Mouse (Mus musculus): ENCODE results near the gene Atad5. TPM values are rescaled to one million over a fixed set of nuclear protein-coding genes. Genes with fewer than 3 reads are reported as not detected.

Atad5 gene
- polyA plus RNA-seq, 1 experiment from 2014 or later: 3.5 TPM

DNA sequence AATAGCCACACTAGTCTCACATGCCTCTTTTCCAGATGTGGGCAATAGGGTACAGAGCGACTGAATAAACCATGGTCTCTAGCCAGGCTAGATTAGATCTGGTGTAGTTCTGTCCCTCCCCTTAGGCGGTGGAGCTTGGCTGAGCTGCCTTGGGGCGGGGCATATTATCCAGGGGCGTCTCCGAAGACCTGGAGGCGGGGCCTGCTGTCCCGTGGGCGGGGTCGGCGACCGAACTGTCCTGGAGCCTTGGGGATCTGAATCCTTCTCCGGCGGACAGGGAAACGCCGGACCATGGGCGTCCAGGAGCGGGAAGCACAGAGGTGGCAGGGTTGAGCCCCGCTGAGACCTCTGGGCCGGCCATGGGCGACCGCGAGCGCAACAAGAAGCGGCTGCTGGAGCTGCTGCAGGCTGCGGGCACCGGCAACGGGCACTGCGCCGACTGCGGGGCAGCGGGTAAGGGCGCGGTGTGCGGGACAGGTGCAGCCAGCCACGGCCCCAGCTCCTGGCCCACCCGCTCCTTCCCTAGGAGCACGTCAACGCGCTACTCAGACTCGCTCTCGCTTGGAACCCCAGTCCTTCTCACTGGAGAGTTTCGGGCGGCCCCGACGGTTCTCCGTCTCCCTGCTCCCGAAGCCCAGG, 64.8 kb downstream of the Atad5 start, which contains the start of gene Adap2:
Gene Adap2 (plus strand): TSS at position 249 of the 639 bp plus-strand sequence.
- H3K4me1 ChIP-seq: peaks cover 9% of the 10 kb centered on the region
- H3K9me3 ChIP-seq (replicated peaks): no peaks in the 10 kb centered on the region
- H3K27me3 ChIP-seq (replicated peaks): peaks cover 51% of the 10 kb centered on the region
- H3K27ac ChIP-seq (replicated peaks): no peak within 1 kb of the TSS
- no peaks in the 10 kb centered on the region for H3K36me3 ChIP-seq
- no peak for ATAC-seq (ENCODE audit: low FRiP score)
- peak within 1 kb of the TSS; percentile 50 for H3K4me3 ChIP-seq (replicated peaks)
- WGBS: 2% methylated on average over 45 of the region's 47 CpGs
- peak within 1 kb of the TSS; percentile 75 for H3K4me2 ChIP-seq
- peak within 1 kb of the TSS; percentile 47 for H3K9ac ChIP-seq (replicated peaks)

DNA sequence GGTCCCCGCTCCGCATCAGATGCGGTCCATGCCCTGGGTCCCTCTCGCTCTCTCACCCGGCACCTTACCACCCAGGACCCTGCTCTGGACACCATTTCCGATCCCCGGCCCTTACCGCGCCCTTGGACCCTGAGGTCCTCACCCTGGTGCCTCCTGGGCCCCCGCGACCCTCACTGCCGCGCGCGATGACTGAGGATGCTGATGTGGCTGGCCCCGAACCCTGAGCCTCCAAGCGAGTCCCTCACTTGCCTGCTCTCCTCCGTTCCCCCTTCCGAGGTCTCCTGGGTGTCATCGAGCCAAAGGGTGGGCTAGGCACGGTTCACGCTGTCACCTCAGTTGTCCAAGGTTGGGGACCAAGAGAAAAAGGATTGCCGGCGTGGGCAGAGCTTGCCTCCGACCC, 65.3 kb downstream of the Atad5 start:
- peak overlapping the region; percentile 47; the same call in 1 of the 2 replicates for H3K9ac ChIP-seq (replicated peaks)
- 30% methylated on average over 25 of the region's 25 CpGs for WGBS
- ATAC-seq (ENCODE audit: low FRiP score): no peak
- no peak overlapping the region for H3K27ac ChIP-seq (replicated peaks)
- peak overlapping the region; percentile 50 for H3K4me3 ChIP-seq (replicated peaks)
- peaks cover 51% of the 10 kb centered on the region for H3K27me3 ChIP-seq (replicated peaks)
- H3K4me2 ChIP-seq: peak overlapping the region; percentile 75
- H3K9me3 ChIP-seq (replicated peaks): no peaks in the 10 kb centered on the region
- H3K36me3 ChIP-seq: no peaks in the 10 kb centered on the region
- peaks cover 9% of the 10 kb centered on the region for H3K4me1 ChIP-seq

DNA sequence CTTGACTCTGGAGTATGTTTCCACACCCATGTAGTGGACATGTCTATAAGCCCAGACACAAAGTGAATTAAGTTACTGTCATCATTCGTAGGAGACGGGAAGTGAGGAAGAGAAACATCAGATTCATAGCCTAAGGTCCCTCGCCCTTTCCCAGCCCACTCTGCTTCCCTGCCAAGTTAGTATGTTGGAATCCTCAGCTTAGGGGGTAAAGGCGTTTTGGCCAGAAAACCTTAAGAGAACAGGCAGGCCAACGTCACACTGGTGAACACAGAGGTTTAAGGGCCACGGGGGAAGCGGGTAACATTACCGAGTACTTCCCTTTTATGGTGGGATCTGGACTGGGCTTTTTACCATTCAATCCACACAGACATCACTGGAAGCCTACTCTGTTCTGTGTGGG, 66.3 kb downstream of the Atad5 start:
- peaks cover 9% of the 10 kb centered on the region for H3K4me1 ChIP-seq
- no peak for ATAC-seq (ENCODE audit: low FRiP score)
- no peak overlapping the region for H3K4me3 ChIP-seq (replicated peaks)
- no peaks in the 10 kb centered on the region for H3K9me3 ChIP-seq (replicated peaks)
- H3K27ac ChIP-seq (replicated peaks): no peak overlapping the region
- no peaks in the 10 kb centered on the region for H3K36me3 ChIP-seq
- H3K9ac ChIP-seq (replicated peaks): no peak overlapping the region
- 87% methylated on average over 8 of the region's 8 CpGs for WGBS
- H3K27me3 ChIP-seq (replicated peaks): peaks cover 51% of the 10 kb centered on the region
- H3K4me2 ChIP-seq: no peak overlapping the region

DNA sequence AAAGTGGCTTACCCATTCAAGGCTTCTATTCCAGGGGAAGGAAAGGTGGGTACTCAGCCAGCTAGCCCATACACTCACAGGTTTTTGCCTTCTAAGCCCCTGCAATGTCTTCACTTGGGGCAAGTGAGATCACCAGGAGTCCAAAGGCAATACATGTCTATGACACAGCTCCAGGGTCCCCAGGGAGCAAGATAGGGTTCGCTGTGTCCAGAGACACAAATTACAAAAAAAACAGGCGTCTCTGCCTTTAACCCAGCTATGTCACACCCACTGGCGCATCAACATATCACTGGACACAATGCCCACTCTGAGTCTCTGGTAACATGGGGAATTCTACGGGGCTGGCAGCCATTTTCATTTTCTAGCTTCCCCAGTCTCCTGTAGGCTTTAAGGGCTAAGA, 66.8 kb downstream of the Atad5 start:
- WGBS: 80% methylated on average over 4 of the region's 4 CpGs
- peaks cover 51% of the 10 kb centered on the region for H3K27me3 ChIP-seq (replicated peaks)
- no peaks in the 10 kb centered on the region for H3K36me3 ChIP-seq
- no peak overlapping the region for H3K4me3 ChIP-seq (replicated peaks)
- ATAC-seq (ENCODE audit: low FRiP score): no peak
- H3K9me3 ChIP-seq (replicated peaks): no peaks in the 10 kb centered on the region
- H3K27ac ChIP-seq (replicated peaks): no peak overlapping the region
- peaks cover 9% of the 10 kb centered on the region for H3K4me1 ChIP-seq
- no peak overlapping the region for H3K9ac ChIP-seq (replicated peaks)
- H3K4me2 ChIP-seq: no peak overlapping the region

DNA sequence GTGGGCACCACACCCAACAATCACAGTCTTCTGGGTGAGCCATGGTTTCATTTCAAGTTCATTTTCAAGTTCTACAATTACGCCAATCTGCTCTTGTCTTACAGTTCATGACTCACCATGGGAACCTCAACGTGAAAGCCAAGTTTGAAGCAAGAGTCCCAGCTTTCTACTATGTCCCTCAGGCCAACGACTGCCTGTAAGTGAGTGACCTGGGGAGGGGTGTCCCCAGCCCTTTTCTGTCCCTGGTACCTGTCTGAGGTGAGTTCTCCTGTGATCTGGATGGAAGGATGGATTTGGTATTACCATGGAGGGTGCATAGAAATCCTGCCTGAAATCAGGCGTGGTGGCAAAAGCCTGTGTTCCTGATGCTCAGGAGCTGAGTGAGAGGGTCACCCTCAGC, 67.6 kb downstream of the Atad5 start:
- Histone ChIP-seq H3K9ac (replicated peaks) (no peak overlapping the region), H3K9me3 (replicated peaks) (no peaks in the 10 kb centered on the region), H3K4me3 (replicated peaks) (no peak overlapping the region), H3K4me1 (peaks cover 9% of the 10 kb centered on the region), H3K27me3 (replicated peaks) (peaks cover 46% of the 10 kb centered on the region), H3K27ac (replicated peaks) (no peak overlapping the region), H3K36me3 (no peaks in the 10 kb centered on the region), H3K4me2 (no peak overlapping the region)
- ATAC-seq (ENCODE audit: low FRiP score): no peak
- 78% methylated on average over 4 of the region's 4 CpGs for WGBS

DNA sequence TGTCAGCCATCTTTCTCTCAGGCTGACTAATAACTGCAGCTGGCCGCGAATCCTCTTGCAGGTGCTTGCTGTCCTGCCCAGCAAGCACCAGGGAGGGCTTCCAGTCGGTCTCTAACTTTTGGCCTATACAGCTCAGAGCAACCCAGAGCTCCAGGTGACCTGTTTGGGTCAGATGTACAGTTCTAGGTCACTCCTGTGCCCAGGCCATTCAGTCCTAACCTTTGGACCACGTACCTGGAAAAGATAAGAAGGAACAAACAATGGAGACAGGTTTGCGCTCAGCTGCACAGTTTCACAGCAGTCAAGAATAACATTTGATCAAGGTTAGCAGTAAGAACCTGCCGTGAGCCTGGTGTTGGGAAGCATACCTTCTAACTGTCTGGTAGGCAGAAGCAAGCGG, 69.8 kb downstream of the Atad5 start:
- no peak overlapping the region for H3K4me2 ChIP-seq
- peaks cover 24% of the 10 kb centered on the region for H3K27me3 ChIP-seq (replicated peaks)
- no peak overlapping the region for H3K27ac ChIP-seq (replicated peaks)
- no peak for ATAC-seq (ENCODE audit: low FRiP score)
- no peaks in the 10 kb centered on the region for H3K36me3 ChIP-seq
- no peaks in the 10 kb centered on the region for H3K9me3 ChIP-seq (replicated peaks)
- H3K9ac ChIP-seq (replicated peaks): no peak overlapping the region
- H3K4me3 ChIP-seq (replicated peaks): no peak overlapping the region
- WGBS: 89% methylated on average over 7 of the region's 7 CpGs
- peaks cover 6% of the 10 kb centered on the region for H3K4me1 ChIP-seq

DNA sequence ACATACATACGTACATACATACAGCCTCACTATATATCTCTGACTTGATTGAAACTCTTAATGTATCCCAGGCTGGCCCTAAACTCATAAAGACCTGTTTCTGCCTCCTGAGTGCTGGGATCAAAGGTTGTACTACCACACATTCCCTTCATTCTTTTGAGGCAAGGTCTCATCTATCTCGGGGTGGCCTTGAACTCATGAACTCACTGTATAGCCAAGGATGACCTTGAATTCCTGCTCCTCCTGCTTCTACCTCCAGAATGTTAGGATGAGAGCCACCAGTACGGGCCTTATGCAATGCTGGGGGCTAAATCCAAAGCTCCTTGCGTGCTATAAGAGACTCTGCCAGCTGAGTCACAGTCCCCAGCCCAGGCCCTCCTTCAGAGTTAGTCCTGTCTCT, 71.8 kb downstream of the Atad5 start:
- H3K36me3 ChIP-seq: no peaks in the 10 kb centered on the region
- H3K9me3 ChIP-seq (replicated peaks): no peaks in the 10 kb centered on the region
- peaks cover 5% of the 10 kb centered on the region; the same call in 1 of the 2 replicates for H3K27me3 ChIP-seq (replicated peaks)
- no peak overlapping the region for H3K27ac ChIP-seq (replicated peaks)
- no peak overlapping the region for H3K4me3 ChIP-seq (replicated peaks)
- no peak overlapping the region for H3K9ac ChIP-seq (replicated peaks)
- H3K4me2 ChIP-seq: no peak overlapping the region
- no peaks in the 10 kb centered on the region for H3K4me1 ChIP-seq
- 86% methylated on average over 4 of the region's 4 CpGs for WGBS
- ATAC-seq (ENCODE audit: low FRiP score): no peak

DNA sequence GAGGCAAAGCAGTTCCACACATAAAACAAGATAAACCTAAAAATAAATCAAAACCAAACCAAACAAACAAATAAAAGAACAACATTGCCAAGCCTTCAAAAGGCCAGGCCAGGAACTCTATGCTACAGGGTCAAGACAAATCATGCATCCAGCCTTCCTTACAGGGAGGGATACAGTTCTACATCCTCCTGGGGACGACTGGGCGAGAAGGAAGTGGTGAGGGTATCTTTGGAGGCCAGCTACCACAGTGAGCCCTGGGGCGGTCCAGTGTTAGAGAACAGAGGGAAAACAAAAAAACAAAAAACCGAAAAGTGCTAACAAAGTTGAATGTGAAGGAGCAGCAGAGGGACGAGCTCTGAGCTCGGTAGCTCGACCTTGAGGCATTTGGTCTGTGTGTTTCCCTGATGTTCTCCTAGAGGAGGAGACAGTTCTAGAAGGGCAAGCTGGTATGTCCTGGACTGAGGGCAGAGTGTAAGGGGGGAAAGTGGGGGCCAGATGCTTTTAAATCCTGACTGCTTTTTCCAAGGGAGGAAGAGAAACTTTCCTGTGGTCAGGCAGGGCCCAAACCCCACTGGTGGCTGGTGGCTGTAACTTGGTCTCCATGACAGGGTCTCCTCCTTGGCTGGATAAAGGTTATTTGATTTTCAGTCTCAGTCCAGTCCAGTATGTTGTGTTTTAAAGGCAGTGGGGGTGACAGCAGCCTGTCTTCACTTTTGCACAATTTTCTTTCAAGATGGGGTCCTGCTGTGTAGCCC, 74.3 kb downstream of the Atad5 start:
- H3K4me3 ChIP-seq (replicated peaks): no peak overlapping the region
- no peak overlapping the region for H3K9ac ChIP-seq (replicated peaks)
- H3K4me2 ChIP-seq: no peak overlapping the region
- ATAC-seq (ENCODE audit: low FRiP score): no peak
- H3K4me1 ChIP-seq: no peaks in the 10 kb centered on the region
- H3K27ac ChIP-seq (replicated peaks): no peak overlapping the region
- WGBS: 76% methylated on average over 7 of the region's 7 CpGs
- no peaks in the 10 kb centered on the region for H3K9me3 ChIP-seq (replicated peaks)
- H3K36me3 ChIP-seq: no peaks in the 10 kb centered on the region
- H3K27me3 ChIP-seq (replicated peaks): no peaks in the 10 kb centered on the region

DNA sequence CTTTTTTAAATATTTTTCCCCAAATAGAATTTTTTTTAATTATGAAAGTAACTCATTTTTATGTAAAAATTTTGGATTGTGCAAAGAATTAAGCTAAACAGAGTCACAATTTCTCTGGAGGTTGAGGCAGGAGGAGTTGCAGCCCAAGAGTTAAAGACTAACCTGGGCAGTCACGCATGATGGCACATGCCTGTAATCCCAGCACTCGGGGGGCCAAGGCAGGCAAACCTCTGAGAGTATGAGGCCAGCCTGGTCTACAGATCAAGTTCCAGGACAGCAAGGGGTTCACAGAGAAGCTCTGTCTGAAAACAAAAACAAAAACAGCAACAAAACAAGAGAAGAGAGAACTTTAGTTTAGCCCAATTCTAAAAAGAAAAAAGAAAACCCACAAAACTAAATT, 75.0 kb downstream of the Atad5 start:
- 56% methylated on average over 2 of the region's 2 CpGs for WGBS
- no peaks in the 10 kb centered on the region for H3K36me3 ChIP-seq
- no peak overlapping the region for H3K4me3 ChIP-seq (replicated peaks)
- H3K4me2 ChIP-seq: no peak overlapping the region
- no peaks in the 10 kb centered on the region for H3K4me1 ChIP-seq
- no peaks in the 10 kb centered on the region for H3K9me3 ChIP-seq (replicated peaks)
- H3K27ac ChIP-seq (replicated peaks): no peak overlapping the region
- H3K9ac ChIP-seq (replicated peaks): no peak overlapping the region
- no peak for ATAC-seq (ENCODE audit: low FRiP score)
- no peaks in the 10 kb centered on the region for H3K27me3 ChIP-seq (replicated peaks)

DNA sequence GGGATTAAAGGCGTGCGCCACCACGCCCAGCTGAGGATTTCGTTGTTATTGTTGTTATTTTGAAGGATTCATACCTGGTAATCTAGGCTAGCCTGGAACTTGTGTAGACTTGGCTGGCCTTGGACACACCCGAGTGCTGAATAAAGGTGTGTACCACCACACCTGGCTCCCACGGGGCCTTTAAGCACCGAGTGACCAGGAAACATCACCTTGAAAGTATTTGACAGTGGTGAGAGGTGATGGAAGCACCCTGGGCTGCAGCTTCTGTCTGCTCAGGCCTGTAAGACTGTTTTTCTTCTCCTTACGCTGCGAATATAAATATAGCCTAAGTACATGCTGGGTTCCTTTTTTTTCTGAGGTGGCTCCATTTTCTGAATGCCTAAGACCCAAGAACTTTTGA, 78.9 kb downstream of the Atad5 start:
- no peak overlapping the region for H3K4me2 ChIP-seq
- H3K27ac ChIP-seq (replicated peaks): no peak overlapping the region
- no peaks in the 10 kb centered on the region for H3K4me1 ChIP-seq
- 92% methylated on average over 9 of the region's 9 CpGs for WGBS
- H3K9ac ChIP-seq (replicated peaks): no peak overlapping the region
- no peaks in the 10 kb centered on the region for H3K9me3 ChIP-seq (replicated peaks)
- no peak overlapping the region for H3K4me3 ChIP-seq (replicated peaks)
- ATAC-seq (ENCODE audit: low FRiP score): no peak
- H3K36me3 ChIP-seq: no peaks in the 10 kb centered on the region
- no peaks in the 10 kb centered on the region for H3K27me3 ChIP-seq (replicated peaks)

DNA sequence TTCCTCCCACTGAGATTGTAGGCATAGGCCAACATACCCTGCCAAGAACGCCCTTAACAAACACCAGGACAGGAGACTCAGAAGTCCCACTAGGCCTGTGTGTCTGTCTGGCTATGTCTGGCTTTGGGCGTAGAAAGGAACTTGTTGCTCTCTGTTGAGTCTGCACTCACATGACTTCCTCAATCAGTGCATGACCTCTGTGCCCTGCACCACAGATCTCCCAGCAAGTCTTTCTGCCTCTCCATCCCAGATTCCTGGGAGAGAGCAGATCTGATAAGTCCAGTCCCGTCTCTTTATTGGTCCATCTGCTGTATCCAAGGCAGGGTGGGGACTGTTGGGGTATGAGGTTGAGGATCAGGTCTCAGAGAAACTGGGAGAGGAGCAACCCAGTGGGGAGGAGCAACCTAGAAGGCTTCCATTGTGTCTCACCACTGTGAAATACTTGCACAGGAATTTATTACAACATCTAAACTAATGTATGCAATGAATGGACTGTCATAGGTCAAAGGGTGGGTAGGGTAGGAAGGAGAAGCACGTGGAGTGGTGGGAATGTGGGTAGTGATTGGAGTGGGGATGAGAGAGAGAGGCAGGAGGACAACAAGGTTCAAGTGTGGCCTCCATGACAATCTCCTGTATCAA, 79.5 kb downstream of the Atad5 start:
- 83% methylated on average over 4 of the region's 4 CpGs for WGBS
- Histone ChIP-seq H3K9ac (replicated peaks) (no peak overlapping the region), H3K4me3 (replicated peaks) (no peak overlapping the region), H3K36me3 (no peaks in the 10 kb centered on the region), H3K9me3 (replicated peaks) (no peaks in the 10 kb centered on the region), H3K4me2 (no peak overlapping the region), H3K27ac (replicated peaks) (no peak overlapping the region), H3K4me1 (no peaks in the 10 kb centered on the region), H3K27me3 (replicated peaks) (no peaks in the 10 kb centered on the region)
- no peak for ATAC-seq (ENCODE audit: low FRiP score)

DNA sequence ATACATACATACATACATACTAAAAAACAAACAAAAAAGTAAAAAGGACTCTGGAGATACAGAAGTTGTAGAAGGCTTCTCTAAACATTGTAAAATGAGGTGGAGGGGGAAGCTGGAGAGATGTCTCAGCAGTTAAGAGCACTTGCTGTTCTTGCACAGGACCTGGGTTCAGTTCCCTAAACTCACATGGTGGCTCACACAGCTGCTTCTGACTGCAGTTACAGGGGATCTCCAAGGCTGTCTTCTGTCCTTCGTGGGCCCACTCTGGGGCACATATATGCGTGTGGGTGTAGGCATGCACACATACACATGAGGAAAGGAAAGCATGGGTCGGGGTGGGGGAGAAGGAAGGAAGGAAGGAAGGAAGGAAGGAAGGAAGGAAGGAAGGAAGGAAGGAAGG, 80.4 kb downstream of the Atad5 start:
- no peaks in the 10 kb centered on the region for H3K27me3 ChIP-seq (replicated peaks)
- H3K27ac ChIP-seq (replicated peaks): no peak overlapping the region
- H3K9me3 ChIP-seq (replicated peaks): no peaks in the 10 kb centered on the region
- no peaks in the 10 kb centered on the region for H3K36me3 ChIP-seq
- no peak overlapping the region for H3K9ac ChIP-seq (replicated peaks)
- H3K4me3 ChIP-seq (replicated peaks): no peak overlapping the region
- H3K4me2 ChIP-seq: no peak overlapping the region
- ATAC-seq (ENCODE audit: low FRiP score): no peak
- WGBS: 87% methylated on average over 3 of the region's 3 CpGs
- no peaks in the 10 kb centered on the region for H3K4me1 ChIP-seq
